Mouse (Mus musculus): ENCODE measurements around the gene Jpt1. TPM values are rescaled to one million over a fixed set of nuclear protein-coding genes. Genes with fewer than 3 reads are reported as not detected.
A peak's percentile ranks its signal among the peaks of the same experiment; 100 is the strongest.

Jpt1 gene
- polyA plus RNA-seq, 2 experiments, result 151 to 233 TPM

DNA sequence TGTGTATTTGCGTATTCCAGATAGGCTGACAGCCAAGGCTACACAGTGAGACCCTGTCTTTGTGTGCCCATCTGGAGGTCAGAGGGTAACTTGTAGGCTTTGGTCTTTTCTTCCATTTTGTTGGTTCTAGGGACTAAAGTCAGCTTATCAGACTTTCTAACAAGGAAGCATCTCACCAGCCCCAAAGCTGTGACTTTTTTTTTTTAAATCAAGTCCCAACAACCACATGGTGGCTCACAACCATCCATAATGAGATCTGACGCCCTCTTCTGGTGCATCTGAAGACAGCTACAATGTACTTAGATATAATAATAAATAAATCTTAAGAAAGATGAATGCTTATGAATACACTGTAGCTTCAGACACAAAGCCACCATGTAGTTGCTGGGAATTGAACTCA is 23.9 kb upstream of the Jpt1 start:
- no peak overlapping the region for H3K4me3 ChIP-seq (ENCODE audit: insufficient read depth in 1 of 2, low read depth in 2 of 2, low read length in 2 of 2)
- no peak overlapping the region for H3K27ac ChIP-seq
- TF ChIP-seq CTCF (IDR thresholded peaks at IDR 0.05; ENCODE audit: low read depth) (peak; percentile 29), EP300 (IDR thresholded peaks at IDR 0.05; ENCODE audit: low read depth) (no peak)
- ATAC-seq (ENCODE audit: insufficient read depth) (no peak), DNase-seq (ENCODE audit: low read depth in 3 of 3, low spot score in 3 of 3) (peak in 1 of 3 experiments; percentile 22)
- H3K36me3 ChIP-seq (replicated peaks; ENCODE audit: control insufficient read depth, insufficient read depth, low read depth), result peaks cover 13% of the 10 kb centered on the region
- H3K4me2 ChIP-seq (ENCODE audit: low read depth), result no peak overlapping the region
- WGBS (ENCODE audit: insufficient replicate concordance), result 24% methylated on average over 2 of the region's 2 CpGs
- H3K27me3 ChIP-seq (ENCODE audit: control insufficient read depth, insufficient read depth, low read length), result no peaks in the 10 kb centered on the region
- no peaks in the 10 kb centered on the region for H3K9me3 ChIP-seq (ENCODE audit: control insufficient read depth, low read length)
- no peak overlapping the region for H3K9ac ChIP-seq (replicated peaks)
- H3K4me1 ChIP-seq (replicated peaks; ENCODE audit: control insufficient read depth in 2 of 2, insufficient read depth in 2 of 2, low read length in 1 of 2), result peaks cover 15 to 20% of the 10 kb centered on the region in 2 experiments

DNA sequence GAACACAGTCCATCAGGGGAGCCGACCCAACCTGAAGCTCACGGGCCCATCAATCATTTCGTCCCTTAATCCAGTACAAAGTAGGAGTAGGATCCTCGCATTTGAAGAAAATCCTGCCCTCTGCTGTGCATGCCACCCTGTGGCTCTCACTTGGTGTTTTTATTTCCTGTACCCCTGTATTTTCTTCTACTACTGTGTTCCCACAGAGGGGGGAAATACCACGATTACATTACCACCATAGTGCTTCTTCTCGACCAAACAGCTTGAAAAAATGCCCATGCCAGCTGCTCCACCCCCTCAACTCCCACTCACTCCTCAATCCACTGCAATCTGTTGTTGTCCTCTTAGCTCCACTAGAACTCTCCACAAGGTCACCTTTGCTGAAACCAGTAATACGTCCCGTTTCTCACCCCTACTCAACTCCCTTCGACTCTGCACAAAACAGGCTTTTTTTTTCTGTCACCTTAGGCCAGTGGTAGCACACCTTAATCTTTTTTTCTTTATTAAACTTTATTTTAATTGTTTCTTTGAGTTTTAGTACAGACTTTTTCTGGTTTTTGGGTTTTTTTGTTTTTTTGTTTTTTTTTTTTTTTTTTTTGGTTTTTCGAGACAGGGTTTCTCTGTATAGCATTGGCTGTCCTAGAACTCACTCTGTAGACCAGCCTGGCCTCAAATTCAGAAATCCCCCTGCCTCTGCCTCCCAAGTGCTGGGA is 22.8 kb upstream of the Jpt1 start:
- WGBS (ENCODE audit: insufficient replicate concordance), result 82% methylated on average over 10 of the region's 10 CpGs
- Histone ChIP-seq H3K36me3 (replicated peaks; ENCODE audit: control insufficient read depth, insufficient read depth, low read depth) (peaks cover 24% of the 10 kb centered on the region), H3K27ac (peak overlapping the region; percentile 87), H3K4me3 (ENCODE audit: insufficient read depth in 1 of 2, low read depth in 2 of 2, low read length in 2 of 2) (peak overlapping the region in 1 of 2 experiments; percentile 97; a peak in 2 of 4 replicates), H3K27me3 (ENCODE audit: control insufficient read depth, insufficient read depth, low read length) (no peaks in the 10 kb centered on the region), H3K9ac (replicated peaks) (no peak overlapping the region; the same call in 1 of the 2 replicates), H3K9me3 (ENCODE audit: control insufficient read depth, low read length) (no peaks in the 10 kb centered on the region), H3K4me2 (ENCODE audit: low read depth) (peak overlapping the region; percentile 95), H3K4me1 (replicated peaks; ENCODE audit: control insufficient read depth in 2 of 2, insufficient read depth in 2 of 2, low read length in 1 of 2) (peaks cover 15 to 20% of the 10 kb centered on the region in 2 experiments)
- no peak for TF ChIP-seq CTCF (IDR thresholded peaks at IDR 0.05; ENCODE audit: low read depth)
- no peak for TF ChIP-seq EP300 (IDR thresholded peaks at IDR 0.05; ENCODE audit: low read depth)
- ATAC-seq (ENCODE audit: insufficient read depth), result no peak
- DNase-seq (ENCODE audit: low read depth in 3 of 3, low spot score in 3 of 3), result no peak

DNA sequence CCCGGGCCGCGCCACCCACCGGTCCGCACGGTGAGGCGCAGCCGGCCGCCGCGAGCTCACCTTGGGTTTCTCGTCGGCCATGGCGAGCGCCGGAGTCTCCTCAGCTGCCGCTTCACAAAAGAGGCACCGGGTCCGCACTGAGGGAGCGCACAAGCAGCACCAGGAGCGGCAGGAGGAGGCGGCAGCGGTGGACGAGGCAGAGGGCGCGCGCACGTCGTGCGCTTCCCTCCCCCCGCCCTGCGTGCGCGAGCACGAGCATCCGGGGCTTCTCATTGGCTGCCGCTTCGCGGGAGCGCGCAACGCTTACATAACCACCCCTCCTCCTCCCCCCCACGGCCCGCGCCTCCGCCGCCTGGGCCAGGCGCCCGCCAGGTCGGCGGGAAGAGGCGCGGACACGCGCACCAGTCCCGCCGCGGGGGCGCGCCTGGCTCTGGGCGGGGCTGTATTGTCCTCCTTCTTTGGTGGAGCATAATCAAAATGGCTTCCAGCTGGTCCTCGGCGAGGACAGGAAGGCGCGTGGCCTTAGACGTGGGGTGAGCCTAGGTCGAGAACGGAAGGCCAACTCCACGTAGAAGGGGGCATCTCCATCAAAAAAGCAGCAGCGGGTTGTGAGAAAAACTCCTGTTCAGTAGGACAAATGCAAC is 22.0 kb upstream of the Jpt1 start, which contains the start of gene Sumo2:
Gene Sumo2 (minus strand): TSS at position 239 of the 644 bp plus-strand sequence.
- no peak for TF ChIP-seq EP300 (IDR thresholded peaks at IDR 0.05; ENCODE audit: low read depth)
- no peak for TF ChIP-seq CTCF (IDR thresholded peaks at IDR 0.05; ENCODE audit: low read depth)
- Histone ChIP-seq H3K4me1 (replicated peaks; ENCODE audit: control insufficient read depth in 2 of 2, insufficient read depth in 2 of 2, low read length in 1 of 2) (peaks cover 15 to 20% of the 10 kb centered on the region in 2 experiments), H3K4me2 (ENCODE audit: low read depth) (peak within 1 kb of the TSS; percentile 95), H3K9me3 (ENCODE audit: control insufficient read depth, low read length) (no peaks in the 10 kb centered on the region), H3K27me3 (ENCODE audit: control insufficient read depth, insufficient read depth, low read length) (no peaks in the 10 kb centered on the region), H3K9ac (replicated peaks) (peak within 1 kb of the TSS; percentile 99), H3K36me3 (replicated peaks; ENCODE audit: control insufficient read depth, insufficient read depth, low read depth) (peaks cover 31% of the 10 kb centered on the region), H3K4me3 (ENCODE audit: insufficient read depth in 1 of 2, low read depth in 2 of 2, low read length in 2 of 2) (peak within 1 kb of the TSS; percentile 96 to 97), H3K27ac (peak within 1 kb of the TSS; percentile 87)
- peak; percentile 92 to 95 (median 94) for DNase-seq (ENCODE audit: low read depth in 3 of 3, low spot score in 3 of 3)
- ATAC-seq (ENCODE audit: insufficient read depth), result peak; percentile 91
- WGBS (ENCODE audit: insufficient replicate concordance), result 1% methylated on average over 54 of the region's 70 CpGs

DNA sequence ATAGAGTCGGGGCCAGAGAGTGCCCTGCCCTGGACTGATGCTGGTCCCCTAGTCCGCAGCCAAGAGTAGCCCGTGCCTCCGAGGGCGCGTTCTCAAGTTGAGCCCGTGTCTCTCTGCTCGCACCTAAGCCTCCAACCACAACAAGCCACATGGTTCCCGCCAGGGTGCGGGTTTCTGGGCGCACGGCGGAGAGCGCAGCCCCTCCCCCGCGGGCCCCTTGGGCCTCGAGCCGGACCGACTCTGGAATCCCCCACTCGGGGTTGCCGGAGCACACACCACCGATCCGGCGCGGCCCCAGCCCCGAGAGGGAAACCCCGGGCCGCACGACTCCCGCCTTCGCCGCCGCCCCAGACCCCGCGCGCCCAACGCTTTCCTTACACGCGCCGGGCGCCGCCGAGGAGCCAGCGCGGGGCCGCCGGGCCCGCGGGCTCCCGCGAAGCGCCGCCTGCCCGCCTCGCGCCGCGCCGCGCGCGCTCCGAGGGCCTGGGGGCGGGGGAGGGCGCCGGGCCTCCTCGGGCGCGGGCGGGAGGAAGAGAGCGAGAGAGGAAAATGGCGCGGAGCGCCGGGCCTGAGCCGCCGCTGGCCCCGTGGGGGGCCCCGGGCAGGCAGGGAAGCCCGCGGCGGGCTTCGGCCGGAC is 21.3 kb upstream of the Jpt1 start:
- peak; percentile 75 for ATAC-seq (ENCODE audit: insufficient read depth)
- TF ChIP-seq EP300 (IDR thresholded peaks at IDR 0.05; ENCODE audit: low read depth) (no peak), CTCF (IDR thresholded peaks at IDR 0.05; ENCODE audit: low read depth) (no peak)
- Histone ChIP-seq H3K36me3 (replicated peaks; ENCODE audit: control insufficient read depth, insufficient read depth, low read depth) (peaks cover 32% of the 10 kb centered on the region), H3K4me3 (ENCODE audit: insufficient read depth in 1 of 2, low read depth in 2 of 2, low read length in 2 of 2) (peak overlapping the region; percentile 96 to 97), H3K9me3 (ENCODE audit: control insufficient read depth, low read length) (no peaks in the 10 kb centered on the region), H3K27ac (peak overlapping the region; percentile 87), H3K4me2 (ENCODE audit: low read depth) (peak overlapping the region; percentile 95), H3K4me1 (replicated peaks; ENCODE audit: control insufficient read depth in 2 of 2, insufficient read depth in 2 of 2, low read length in 1 of 2) (peaks cover 15 to 20% of the 10 kb centered on the region in 2 experiments), H3K9ac (replicated peaks) (peak overlapping the region; percentile 99), H3K27me3 (ENCODE audit: control insufficient read depth, insufficient read depth, low read length) (no peaks in the 10 kb centered on the region)
- WGBS (ENCODE audit: insufficient replicate concordance), result under 1% methylated on average over 76 of the region's 84 CpGs
- peak; percentile 38 to 55 (median 45) for DNase-seq (ENCODE audit: low read depth in 3 of 3, low spot score in 3 of 3)
